Mouse (Mus musculus) G1E-ER4 (cell line): Measurements from ENCODE around the gene Gm49361. TPM values are rescaled to one million over a fixed set of nuclear protein-coding genes. Genes with fewer than 3 reads are reported as not detected.
A peak's percentile ranks its signal among the peaks of the same experiment; 100 is the strongest.

Source experiments
- GATA1 ChIP-seq: IDR thresholded peaks from one replicate; pipeline ENCODE4 v1.8.0; 2012; ENCODE audit warnings: low read length, inconsistent platforms
- polyA plus RNA-seq: library from polyadenylated mRNA; stranded (reverse); fragments of >175 nt; gene quantifications from 2 replicates; pipeline ENCODE4 v1.2.3, GENCODE M21; 2012

The Gm49361 gene
- polyA plus RNA-seq: not detected in 2 replicates

- no peak for TF ChIP-seq GATA1
Observed at GRCm38 (mm10) chr14:57746001-57746771, at the start of gene Gm49361. TSS of gene Gm49361 (minus strand) at chr14:57746103.

- TF ChIP-seq GATA1: no peak
Observed at GRCm38 (mm10) chr14:57791171-57791570, 45.3 kb upstream of the Gm49361 start.

GRCm38 (mm10) chr14:57789759-57790158 is 43.9 kb upstream of the Gm49361 start:
- TF ChIP-seq GATA1: no peak

- no peak for TF ChIP-seq GATA1
Observed at GRCm38 (mm10) chr14:57789311-57789710, 43.4 kb upstream of the Gm49361 start.

GRCm38 (mm10) chr14:57787406-57787805 is 41.5 kb upstream of the Gm49361 start:
- TF ChIP-seq GATA1: no peak

GRCm38 (mm10) chr14:57772157-57772815 is 26.4 kb upstream of the Gm49361 start:
- TF ChIP-seq GATA1: no peak

GRCm38 (mm10) chr14:57769102-57769501 is 23.2 kb upstream of the Gm49361 start:
- TF ChIP-seq GATA1: no peak

- TF ChIP-seq GATA1: no peak
Observed at GRCm38 (mm10) chr14:57760447-57761412, 14.8 kb upstream of the Gm49361 start.

GRCm38 (mm10) chr14:57758237-57758636 is 12.3 kb upstream of the Gm49361 start, which contains the start of gene Lats2:
TSS of gene Lats2 (minus strand) at chr14:57758388.
- no peak for TF ChIP-seq GATA1

- TF ChIP-seq GATA1: no peak
Observed at GRCm38 (mm10) chr14:57756094-57756493, 10.2 kb upstream of the Gm49361 start.

- no peak for TF ChIP-seq GATA1
Observed at GRCm38 (mm10) chr14:57755661-57756060, 9.8 kb upstream of the Gm49361 start.

- TF ChIP-seq GATA1: peak; percentile 79
Observed at GRCm38 (mm10) chr14:57753351-57753992, 7.6 kb upstream of the Gm49361 start.

GRCm38 (mm10) chr14:57749501-57749900 is 3.6 kb upstream of the Gm49361 start:
- TF ChIP-seq GATA1: no peak

GRCm38 (mm10) chr14:57745291-57745969 is 473 bp downstream of the Gm49361 start:
- TF ChIP-seq GATA1: no peak
